Mouse (Mus musculus): ENCODE measurements at regions not wholly inside any gene's neighbourhood (a gene's known extent, or its start where the extent isn't known, plus 50 kb on each side); places are given as distances from the start of the nearest gene placed in this dataset.
"Not testable (repeated sequence)": the region's sequence is repeated elsewhere in the genome, so short reads cannot be mapped to it uniquely, and the experiment has no call there.

DNA sequence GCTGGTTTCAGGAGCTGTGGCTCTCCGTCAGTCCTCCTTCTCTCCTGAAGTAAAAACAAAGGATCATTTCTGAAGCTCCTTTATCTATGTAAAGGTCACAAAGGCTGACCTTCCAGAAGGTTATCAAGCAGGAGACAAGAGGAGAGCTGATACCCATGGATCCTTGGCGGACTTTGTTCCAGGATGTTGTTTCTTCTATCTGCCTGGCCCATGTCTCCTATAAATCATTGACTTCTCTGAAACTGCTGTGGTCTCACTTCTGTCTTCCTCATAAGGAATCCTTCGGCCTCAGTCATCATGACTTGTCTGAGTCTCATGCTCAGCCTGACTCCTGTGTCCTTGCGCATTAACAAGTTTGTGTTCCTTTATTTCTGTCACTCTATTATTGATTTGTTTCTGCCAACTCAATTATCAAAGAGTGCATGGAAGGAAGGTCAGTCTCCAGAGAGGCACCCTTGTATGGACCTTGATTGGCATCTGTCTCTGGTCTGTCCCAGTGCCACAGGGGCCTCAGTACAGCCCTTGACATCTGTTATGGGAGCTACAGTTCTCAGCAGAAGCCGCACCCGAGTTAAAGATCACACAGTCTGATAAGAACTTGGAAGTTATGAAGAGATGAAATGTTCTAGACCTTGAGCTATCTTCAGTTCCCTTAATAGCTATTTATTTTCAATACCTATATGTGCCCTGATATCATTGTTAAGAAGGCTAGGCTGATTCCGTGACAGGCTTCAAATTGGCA, 53.2 kb upstream of the Dazl start:
- no peak for DNase-seq

GRCm38 (mm10) chr17:50353818-50354217, 60.4 kb upstream of the Dazl start:
- not testable (repeated sequence) for DNase-seq

DNA sequence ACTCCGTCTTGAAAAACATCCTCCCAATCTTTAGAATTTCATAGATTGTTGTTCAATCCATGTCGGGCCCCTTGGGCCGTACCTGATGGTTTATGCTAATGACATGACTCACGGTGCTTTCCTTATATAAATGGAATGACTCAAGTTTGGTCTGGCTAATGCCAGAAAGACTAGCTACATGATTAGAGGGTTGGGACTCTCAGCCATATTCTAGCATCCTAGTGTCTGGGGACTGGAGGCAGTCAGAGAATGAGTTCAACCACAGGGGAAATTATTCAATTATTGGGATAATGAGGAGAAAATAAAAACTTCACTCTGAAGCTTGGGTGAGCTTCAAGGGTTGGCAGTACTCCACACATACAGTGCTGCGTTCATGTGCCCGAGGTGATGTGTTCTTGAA, 60.9 kb upstream of the Dazl start:
- no peak for DNase-seq

GRCm38 (mm10) chr17:50361657-50362233, 68.3 kb upstream of the Dazl start:
- DNase-seq: no peak

DNA sequence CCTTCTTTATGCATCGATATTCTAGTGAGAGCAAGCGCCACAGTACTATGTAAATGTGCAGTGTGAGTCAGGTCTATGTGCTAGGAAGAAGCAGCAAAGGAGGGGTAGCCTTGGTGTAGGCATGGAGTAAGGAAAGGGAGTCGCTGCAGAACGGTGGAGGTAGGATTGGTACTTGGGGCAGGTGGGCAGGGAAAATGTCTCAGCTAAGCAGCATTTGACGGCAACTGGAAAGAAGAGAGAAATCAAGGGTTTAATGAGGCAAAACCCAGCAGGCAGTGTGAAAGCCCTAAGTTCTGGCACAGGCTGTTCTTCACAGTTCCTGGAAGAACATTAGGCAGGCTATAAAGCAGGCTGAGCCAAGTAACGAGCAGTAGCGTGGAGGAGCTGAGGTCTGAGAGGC, 72.0 kb upstream of the Dazl start:
- no peak for DNase-seq

- no peak for DNase-seq
These were observed 72.7 kb upstream of the Dazl start for GRCm38 (mm10) chr17:50366181-50366580.

DNA sequence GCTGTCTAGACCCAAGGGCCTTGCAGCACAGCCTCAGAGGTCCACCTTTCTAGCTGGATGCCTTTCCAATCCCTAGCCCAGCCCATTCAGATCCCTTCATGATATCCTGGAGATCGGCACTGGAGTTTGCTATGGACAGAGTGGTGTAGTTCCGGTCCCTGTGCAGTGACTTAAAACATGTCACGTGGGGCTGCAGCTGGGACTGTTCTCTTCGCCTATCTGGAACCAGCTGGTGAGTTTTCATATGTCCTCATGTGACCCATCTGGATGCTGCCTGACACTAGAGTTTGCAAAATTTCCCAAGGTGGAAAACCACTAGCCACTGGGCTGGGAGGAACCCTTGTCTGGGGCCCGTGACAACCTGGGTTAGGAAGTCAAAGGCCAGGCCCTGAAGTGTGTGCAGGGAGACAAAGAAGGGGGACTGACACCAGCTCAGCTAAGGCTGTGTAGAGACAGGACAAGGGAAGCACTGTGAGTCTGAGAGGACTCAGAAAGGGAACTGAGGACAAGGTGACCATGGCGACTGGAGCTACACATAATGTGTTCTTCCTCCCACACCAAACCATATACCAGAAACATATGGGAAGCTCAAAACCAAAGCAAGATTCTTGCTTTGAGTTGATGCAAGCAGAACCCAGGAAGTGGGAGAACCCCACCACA, 75.9 kb upstream of the Dazl start:
- no peak for DNase-seq

DNA sequence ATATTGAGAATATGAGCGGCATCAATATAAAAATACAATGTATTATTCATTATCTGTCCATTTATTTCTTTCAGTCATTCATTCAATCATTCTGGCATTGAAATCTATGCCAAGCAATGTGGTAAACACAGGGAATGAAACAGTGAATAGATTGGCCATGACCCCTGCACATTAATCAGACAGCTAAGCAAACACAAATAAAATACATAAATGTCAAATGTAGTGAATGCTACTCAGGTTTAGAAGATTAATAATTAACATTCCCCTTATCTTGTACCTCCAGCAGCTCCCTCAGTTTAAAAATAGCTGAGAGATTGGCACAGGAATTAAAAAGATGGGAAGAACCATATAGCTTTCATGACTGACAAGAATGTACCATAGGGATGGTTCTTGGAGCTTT, 77.0 kb upstream of the Dazl start:
- no peak for DNase-seq

DNA sequence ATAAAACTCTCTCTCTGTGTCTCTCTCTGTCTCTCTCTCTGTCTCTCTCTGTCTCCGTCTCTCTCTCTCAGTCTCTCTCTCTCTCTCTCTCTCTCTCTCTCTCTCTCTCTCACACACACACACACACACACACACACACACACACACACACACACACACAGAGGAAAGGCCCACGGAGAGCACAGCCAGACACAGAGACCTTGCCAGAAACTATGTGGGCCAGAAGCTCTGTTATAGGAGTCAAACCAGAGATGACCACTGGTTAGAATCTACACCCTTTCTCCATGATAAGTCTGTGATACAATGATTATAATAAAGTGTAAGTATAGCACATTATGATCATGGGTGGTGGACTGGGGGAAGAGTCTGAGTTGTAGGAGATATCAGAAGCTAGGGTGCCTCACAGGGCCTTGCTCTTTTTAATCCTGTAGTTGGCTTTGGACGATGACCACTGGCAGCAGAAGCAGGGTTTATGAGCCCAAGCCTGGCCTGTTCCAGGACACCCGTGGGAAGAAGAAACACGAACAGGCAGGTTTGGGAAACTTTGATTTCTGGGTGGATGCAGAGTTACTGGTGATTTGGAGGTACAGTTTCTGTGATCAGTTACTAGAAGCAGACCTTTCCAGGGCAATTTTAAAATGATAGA, 80.2 kb upstream of the Dazl start:
- DNase-seq: no peak

- no peak for DNase-seq
These were observed 82.0 kb upstream of the Dazl start for GRCm38 (mm10) chr17:50375465-50375864.

DNA sequence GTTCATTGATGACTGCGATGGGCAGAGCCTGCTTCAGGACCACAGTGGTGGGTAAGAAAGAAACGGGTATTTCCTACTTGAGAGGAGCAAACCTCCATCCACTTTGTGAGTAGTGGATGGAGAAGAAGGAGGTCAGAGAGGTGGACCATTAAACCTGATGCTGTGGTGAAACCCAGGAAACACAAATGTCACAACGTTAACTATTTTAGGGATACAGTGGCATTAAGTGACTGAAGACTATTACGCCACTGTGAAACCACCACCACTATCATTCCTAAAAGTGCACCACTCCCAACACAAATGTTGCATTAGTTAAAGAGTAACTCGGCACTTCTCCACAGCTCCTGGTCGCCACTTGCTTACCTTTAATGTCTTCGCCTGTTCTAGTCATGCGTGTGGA, 83.3 kb upstream of the Dazl start:
- no peak for DNase-seq

DNA sequence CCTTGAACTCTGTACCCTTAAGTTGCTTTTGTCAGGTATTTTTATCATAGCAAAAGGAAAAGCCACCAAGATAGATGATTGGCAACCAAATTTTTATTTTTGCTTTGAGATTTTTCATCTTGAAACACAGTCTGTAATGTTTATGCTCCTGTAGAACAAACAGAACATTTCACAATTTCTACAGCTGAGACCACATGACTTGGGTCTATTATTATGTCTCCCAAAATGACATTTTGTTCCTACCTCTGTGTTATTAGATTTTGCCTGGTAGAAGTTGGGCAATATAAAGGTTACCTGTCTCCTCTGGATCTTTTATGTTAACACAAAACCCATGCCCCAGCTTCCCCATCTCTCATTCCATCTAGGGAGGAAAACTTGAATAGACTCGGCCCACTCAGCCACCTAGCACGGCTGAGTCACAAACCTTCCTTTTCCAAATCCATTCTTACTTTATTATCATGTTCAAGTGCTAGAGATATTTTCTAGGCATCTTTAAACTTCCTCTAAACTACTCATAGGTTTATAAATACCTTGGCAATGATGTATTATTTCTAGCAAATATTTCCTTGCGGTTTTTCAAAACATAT, 84.8 kb upstream of the Dazl start:
- no peak for DNase-seq

- DNase-seq: no peak
These were observed 95.6 kb upstream of the Dazl start for GRCm38 (mm10) chr17:50388715-50389710.

DNA sequence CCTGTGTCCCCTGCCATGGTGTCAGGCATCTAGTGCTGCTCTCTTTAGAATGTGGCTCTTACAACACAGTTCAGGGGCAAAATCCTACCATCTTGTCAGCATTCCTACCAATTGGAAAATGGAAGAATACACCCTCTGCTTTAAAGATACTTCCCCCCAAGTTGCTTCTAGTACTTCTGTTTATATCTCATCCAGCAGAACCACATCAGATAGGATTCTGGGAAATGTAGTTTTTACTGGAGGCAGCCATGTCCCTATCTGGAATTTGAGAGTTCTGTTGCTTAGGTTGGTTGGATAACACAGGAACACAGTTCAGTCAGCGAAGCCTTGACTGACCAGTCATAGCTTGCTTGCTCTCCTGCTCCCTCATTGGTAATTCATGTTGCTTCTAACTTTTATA, 96.7 kb upstream of the Dazl start:
- DNase-seq: no peak

GRCm38 (mm10) chr17:50391207-50391606, 97.8 kb upstream of the Dazl start:
- DNase-seq: no peak

DNA sequence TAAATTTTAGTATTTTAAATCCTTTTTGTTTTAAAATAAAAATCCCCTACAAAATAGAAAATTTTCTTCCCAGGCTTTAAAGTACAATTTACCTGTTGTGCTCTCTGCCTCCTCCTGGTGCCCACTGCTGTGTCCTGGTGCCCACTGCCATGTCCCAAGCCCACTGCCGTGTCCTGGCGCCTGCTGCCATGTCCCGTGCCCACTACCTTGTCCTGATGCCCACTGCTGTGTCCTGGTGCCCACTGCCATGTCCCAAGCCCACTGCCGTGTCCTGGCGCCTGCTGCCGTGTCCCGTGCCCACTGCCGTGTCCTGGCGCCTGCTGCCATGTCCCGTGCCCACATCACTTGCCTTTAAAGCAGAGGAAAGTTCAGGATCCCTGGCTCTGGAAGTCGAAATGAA, 98.6 kb upstream of the Dazl start:
- DNase-seq: no peak

- DNase-seq: no peak
These were observed 99.0 kb upstream of the Dazl start for GRCm38 (mm10) chr17:50392428-50392827.

- DNase-seq: no peak
These were observed 99.5 kb upstream of the Dazl start for GRCm38 (mm10) chr17:50392966-50393365.

DNA sequence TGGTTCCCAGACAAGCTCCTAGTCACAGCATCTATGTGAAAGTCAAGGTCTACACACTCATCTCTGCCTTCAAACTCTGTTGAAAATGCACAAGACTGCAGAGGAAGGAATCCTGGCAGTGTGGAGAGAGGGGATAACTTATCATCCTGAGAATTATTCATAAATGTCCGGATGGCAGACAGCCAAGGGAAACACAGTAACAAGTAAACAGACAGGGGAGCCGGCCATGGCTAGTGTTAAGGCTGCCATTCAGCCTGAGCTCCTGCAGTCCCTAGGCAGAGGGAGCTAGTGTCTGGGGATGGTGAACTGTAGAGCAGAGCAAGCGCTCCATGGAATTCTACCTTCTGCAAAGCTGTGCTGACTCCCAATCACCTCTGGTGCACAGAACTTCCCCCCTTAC, 100.3 kb upstream of the Dazl start:
- DNase-seq: no peak

DNA sequence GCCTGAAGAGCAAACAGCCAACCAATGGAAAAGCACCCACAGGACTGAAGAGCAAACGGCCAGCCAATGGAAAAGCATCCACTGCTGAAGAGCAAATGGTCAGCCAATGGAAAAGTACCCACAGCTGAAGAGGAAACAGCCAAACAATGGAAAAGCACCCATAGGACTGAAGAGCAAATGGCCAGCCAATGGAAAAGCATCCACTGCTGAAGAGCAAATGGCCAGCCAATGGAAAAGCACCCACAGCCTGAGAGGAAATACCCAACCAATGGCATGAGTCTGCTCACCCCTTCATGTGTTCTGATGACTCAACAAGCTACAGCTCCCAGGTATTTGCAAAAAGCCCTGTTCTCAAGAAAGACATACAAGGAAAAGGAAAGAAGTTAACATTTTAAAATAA, 101.4 kb upstream of the Dazl start:
- DNase-seq: no peak

GRCm38 (mm10) chr17:50395669-50396068, 102.2 kb upstream of the Dazl start:
- DNase-seq: no peak

- DNase-seq: no peak
These were observed 103.9 kb upstream of the Dazl start for GRCm38 (mm10) chr17:50397324-50397723.

Measured in right cerebral cortex, postnatal 4 days (tissue).